Mouse (Mus musculus): ENCODE results near the gene Piezo1. TPM values are rescaled to one million over a fixed set of nuclear protein-coding genes. Genes with fewer than 3 reads are reported as not detected.

Gene Piezo1
- polyA plus RNA-seq, 1 experiment from 2014 or later = 11.5 TPM

GRCm38 (mm10) chr8:122483877-122484276, 67.3 kb downstream of the Piezo1 start:
- Histone ChIP-seq H3K4me3 (no peak overlapping the region), H3K27ac (no peak overlapping the region), H3K9me3 (replicated peaks) (no peaks in the 10 kb centered on the region), H3K4me2 (no peak overlapping the region), H3K4me1 (replicated peaks) (no peaks in the 10 kb centered on the region), H3K36me3 (peaks cover 89% of the 10 kb centered on the region), H3K27me3 (no peaks in the 10 kb centered on the region), H3K9ac (no peak overlapping the region)
- ATAC-seq (replicated peaks; ENCODE audit: insufficient number of reproducible peaks, insufficient read depth, low FRiP score, low read depth) = no peak
- WGBS = 93% methylated on average over 7 of the region's 7 CpGs

GRCm38 (mm10) chr8:122482448-122482847, 68.7 kb downstream of the Piezo1 start:
- H3K27ac ChIP-seq = no peak overlapping the region
- peaks cover 91% of the 10 kb centered on the region for H3K36me3 ChIP-seq
- H3K9ac ChIP-seq = no peak overlapping the region
- no peaks in the 10 kb centered on the region for H3K27me3 ChIP-seq
- no peaks in the 10 kb centered on the region for H3K4me1 ChIP-seq (replicated peaks)
- no peak overlapping the region for H3K4me2 ChIP-seq
- ATAC-seq (replicated peaks; ENCODE audit: insufficient number of reproducible peaks, insufficient read depth, low FRiP score, low read depth) = no peak
- H3K9me3 ChIP-seq (replicated peaks) = no peaks in the 10 kb centered on the region
- H3K4me3 ChIP-seq = no peak overlapping the region
- 89% methylated on average over 8 of the region's 8 CpGs for WGBS

DNA sequence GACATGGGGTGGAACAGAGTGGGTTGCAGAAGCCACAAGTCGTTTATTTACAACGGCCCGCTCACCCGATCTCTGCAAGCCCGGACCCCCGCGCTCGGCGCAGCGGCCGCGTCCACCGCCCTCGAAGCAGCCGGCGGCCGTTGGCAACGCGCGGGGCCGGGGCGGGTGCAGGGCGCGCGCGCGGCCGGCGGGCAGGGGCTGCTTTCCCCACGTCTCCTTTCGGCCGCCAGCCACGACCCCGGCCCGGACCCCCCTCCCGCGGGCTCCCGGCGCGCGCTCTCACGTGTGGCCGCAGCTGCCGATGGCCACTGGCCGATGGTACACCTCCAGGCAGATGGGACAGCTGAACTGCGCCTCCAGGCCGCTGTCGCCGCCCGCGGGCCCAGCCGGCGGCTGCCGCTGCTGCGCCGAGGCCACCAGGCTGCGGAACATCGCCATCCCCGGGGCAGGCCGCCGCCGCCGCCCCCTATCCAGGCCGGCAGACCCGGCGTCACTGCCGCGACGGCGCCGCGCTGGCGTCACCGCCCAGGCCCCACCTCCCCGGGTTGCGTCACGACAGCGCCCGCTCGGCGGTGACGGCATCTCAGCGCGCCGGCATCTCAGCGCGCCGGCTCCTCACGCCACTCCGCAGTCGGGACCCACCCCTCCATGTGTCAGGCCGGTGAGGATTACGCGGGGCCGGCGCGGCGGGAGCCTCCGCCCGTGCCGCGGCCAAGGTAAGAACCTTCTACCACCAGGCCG, 75.4 kb downstream of the Piezo1 start, which contains the start of the genes Rnf166 and Ctu2:
TSS of gene Rnf166 (minus strand) at position 485 of the 741 bp plus-strand sequence.
TSS of gene Ctu2 (plus strand) at position 564 of the 741 bp plus-strand sequence.
- peak within 1 kb of the TSS; percentile 97 for H3K9ac ChIP-seq
- peak within 1 kb of the TSS; percentile 86 for H3K27ac ChIP-seq
- H3K4me1 ChIP-seq (replicated peaks) = peaks cover 32% of the 10 kb centered on the region
- H3K4me3 ChIP-seq = peak within 1 kb of the TSS; percentile 98
- under 1% methylated on average over 98 of the region's 103 CpGs for WGBS
- peaks cover 39% of the 10 kb centered on the region for H3K36me3 ChIP-seq
- no peaks in the 10 kb centered on the region for H3K27me3 ChIP-seq
- peak; percentile 88 for ATAC-seq (replicated peaks; ENCODE audit: insufficient number of reproducible peaks, insufficient read depth, low FRiP score, low read depth)
- H3K9me3 ChIP-seq (replicated peaks) = no peaks in the 10 kb centered on the region
- peak within 1 kb of the TSS; percentile 88 for H3K4me2 ChIP-seq

DNA sequence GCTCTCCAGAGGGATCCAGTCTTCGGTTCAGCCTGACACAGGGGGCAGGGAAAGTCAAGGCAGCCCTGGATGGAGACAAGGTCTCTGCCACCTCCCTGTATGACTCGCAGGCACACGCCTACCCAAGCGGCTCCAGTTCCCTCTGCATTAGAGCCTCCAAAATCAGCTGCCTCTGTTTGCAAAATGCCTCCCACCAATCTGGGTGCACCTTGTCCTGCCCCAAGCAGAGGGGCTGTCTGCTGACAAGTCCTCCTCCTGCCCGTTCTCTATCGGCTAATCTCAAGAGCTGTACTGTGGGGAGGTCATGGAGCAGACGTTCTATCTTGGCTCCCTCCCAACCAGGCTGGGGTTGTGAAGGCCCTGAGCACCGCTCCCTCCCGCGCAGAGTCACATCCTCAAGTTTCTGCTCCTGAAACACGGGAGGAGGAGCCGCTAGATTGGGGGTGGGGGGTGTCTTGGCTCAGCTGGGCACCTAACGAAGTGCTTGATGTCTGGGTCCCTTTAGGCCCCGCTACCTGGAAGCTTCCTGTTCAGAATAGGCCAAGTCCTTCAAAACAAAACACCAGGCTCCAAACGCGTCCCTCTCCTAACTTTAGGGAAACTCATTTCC, 76.1 kb downstream of the Piezo1 start:
- Histone ChIP-seq H3K4me1 (replicated peaks) (peaks cover 32% of the 10 kb centered on the region), H3K9ac (peak overlapping the region; percentile 97), H3K4me3 (peak overlapping the region; percentile 98), H3K27me3 (no peaks in the 10 kb centered on the region), H3K9me3 (replicated peaks) (no peaks in the 10 kb centered on the region), H3K4me2 (peak overlapping the region; percentile 88), H3K27ac (peak overlapping the region; percentile 86), H3K36me3 (peaks cover 34% of the 10 kb centered on the region)
- peak; percentile 29; the same call in 1 of the 2 replicates for ATAC-seq (replicated peaks; ENCODE audit: insufficient number of reproducible peaks, insufficient read depth, low FRiP score, low read depth)
- WGBS = 4% methylated on average over 16 of the region's 16 CpGs

DNA sequence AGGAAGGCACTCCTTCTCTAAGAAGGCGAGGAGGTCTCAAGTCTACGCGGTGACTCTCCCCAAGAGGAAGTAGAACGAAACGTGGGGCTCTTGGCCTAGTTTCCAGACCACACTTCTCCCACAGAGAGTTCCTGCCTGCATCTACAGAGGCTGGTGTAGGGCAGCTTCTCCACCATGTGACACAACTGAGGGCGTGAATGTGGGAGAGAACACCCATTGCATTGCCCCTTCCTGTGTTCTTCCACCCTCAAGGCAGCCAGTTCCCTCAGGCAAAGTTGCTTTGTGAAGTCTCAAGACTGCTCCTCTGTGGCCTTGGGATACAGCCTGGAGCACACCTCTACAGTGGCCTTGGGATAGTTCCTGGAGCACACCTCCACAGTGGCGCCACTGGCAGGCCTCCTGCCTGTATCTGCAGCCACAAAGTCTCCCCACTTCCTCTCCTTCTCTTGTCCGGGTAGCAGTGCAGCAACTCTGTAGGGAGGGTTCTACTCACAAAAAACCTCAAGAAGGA, 77.2 kb downstream of the Piezo1 start:
- ATAC-seq (replicated peaks; ENCODE audit: insufficient number of reproducible peaks, insufficient read depth, low FRiP score, low read depth) = no peak
- Histone ChIP-seq H3K9me3 (replicated peaks) (no peaks in the 10 kb centered on the region), H3K27me3 (no peaks in the 10 kb centered on the region), H3K9ac (no peak overlapping the region), H3K4me1 (replicated peaks) (peaks cover 38% of the 10 kb centered on the region), H3K36me3 (peaks cover 25% of the 10 kb centered on the region), H3K4me3 (peak overlapping the region; percentile 98; the same call in 1 of the 2 replicates), H3K4me2 (peak overlapping the region; percentile 88), H3K27ac (no peak overlapping the region)
- WGBS = 83% methylated on average over 8 of the region's 8 CpGs

DNA sequence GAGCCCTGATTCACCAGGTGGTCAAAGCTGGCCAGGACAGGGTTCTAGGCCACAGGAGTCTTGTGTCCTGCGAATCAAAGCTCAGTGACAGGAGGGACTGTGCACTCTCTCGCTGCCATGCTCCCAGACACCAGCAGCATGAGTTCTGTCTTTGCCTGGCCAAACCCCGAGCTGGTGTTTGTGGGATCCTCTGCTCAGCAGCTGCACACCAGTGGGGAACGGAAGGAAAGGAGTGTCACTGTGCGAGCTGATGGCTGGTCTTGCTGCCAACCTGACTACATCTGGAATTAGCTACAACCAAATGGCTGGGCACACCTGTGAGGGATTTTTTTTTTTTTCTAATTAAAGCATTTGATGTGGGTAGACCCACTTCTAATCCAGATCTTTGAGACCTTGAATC, 80.4 kb downstream of the Piezo1 start:
- H3K27me3 ChIP-seq = no peaks in the 10 kb centered on the region
- H3K4me1 ChIP-seq (replicated peaks) = peaks cover 29% of the 10 kb centered on the region
- no peak overlapping the region for H3K4me2 ChIP-seq
- 82% methylated on average over 5 of the region's 5 CpGs for WGBS
- H3K4me3 ChIP-seq = no peak overlapping the region
- H3K9ac ChIP-seq = no peak overlapping the region
- H3K36me3 ChIP-seq = peaks cover 48% of the 10 kb centered on the region
- no peaks in the 10 kb centered on the region for H3K9me3 ChIP-seq (replicated peaks)
- ATAC-seq (replicated peaks; ENCODE audit: insufficient number of reproducible peaks, insufficient read depth, low FRiP score, low read depth) = no peak
- H3K27ac ChIP-seq = no peak overlapping the region

- Histone ChIP-seq H3K27ac (no peak overlapping the region), H3K27me3 (no peaks in the 10 kb centered on the region), H3K9ac (no peak overlapping the region), H3K4me2 (no peak overlapping the region), H3K36me3 (peaks cover 48% of the 10 kb centered on the region), H3K4me3 (no peak overlapping the region), H3K4me1 (replicated peaks) (peaks cover 26% of the 10 kb centered on the region), H3K9me3 (replicated peaks) (no peaks in the 10 kb centered on the region)
- no peak for ATAC-seq (replicated peaks; ENCODE audit: insufficient number of reproducible peaks, insufficient read depth, low FRiP score, low read depth)
- whole genome bisulfite sequencing = 78% methylated on average over 10 of the region's 10 CpGs
Measured at GRCm38 (mm10) chr8:122469965-122470364, 81.2 kb downstream of the Piezo1 start.

- H3K4me1 ChIP-seq (replicated peaks) = peaks cover 20% of the 10 kb centered on the region
- ATAC-seq (replicated peaks; ENCODE audit: insufficient number of reproducible peaks, insufficient read depth, low FRiP score, low read depth) = no peak
- H3K27me3 ChIP-seq = no peaks in the 10 kb centered on the region
- H3K27ac ChIP-seq = no peak overlapping the region
- H3K36me3 ChIP-seq = peaks cover 48% of the 10 kb centered on the region
- no peak overlapping the region for H3K4me2 ChIP-seq
- H3K9ac ChIP-seq = no peak overlapping the region
- 71% methylated on average over 6 of the region's 6 CpGs for WGBS
- no peaks in the 10 kb centered on the region for H3K9me3 ChIP-seq (replicated peaks)
- H3K4me3 ChIP-seq = no peak overlapping the region
Measured at GRCm38 (mm10) chr8:122469407-122469806, 81.7 kb downstream of the Piezo1 start.

DNA sequence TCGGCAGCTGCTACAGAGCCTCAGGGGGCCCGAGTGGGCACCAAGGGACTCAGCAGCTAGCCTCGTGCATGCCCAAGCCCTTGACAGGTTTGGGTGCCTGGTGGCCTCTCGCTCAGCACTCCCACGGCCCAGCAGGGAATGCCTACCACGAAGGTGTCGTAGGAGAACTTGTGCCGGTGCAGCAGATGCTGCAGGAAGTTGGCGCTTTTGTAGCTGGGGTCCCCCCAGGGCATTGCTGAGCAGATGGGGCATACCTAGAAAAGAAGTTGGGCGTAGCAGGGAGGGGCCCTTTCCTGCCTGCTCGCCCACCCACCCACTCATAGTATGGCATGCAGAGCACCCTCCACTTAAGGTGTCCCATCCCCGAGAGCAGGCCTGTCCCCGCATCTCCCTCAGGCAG, 83.3 kb downstream of the Piezo1 start:
- no peaks in the 10 kb centered on the region for H3K27me3 ChIP-seq
- no peak overlapping the region for H3K9ac ChIP-seq
- H3K9me3 ChIP-seq (replicated peaks) = no peaks in the 10 kb centered on the region
- no peak overlapping the region for H3K27ac ChIP-seq
- H3K4me3 ChIP-seq = no peak overlapping the region
- 86% methylated on average over 13 of the region's 13 CpGs for WGBS
- H3K4me1 ChIP-seq (replicated peaks) = peaks cover 16% of the 10 kb centered on the region
- peaks cover 36% of the 10 kb centered on the region for H3K36me3 ChIP-seq
- H3K4me2 ChIP-seq = no peak overlapping the region
- no peak for ATAC-seq (replicated peaks; ENCODE audit: insufficient number of reproducible peaks, insufficient read depth, low FRiP score, low read depth)

- Histone ChIP-seq H3K27ac (no peak overlapping the region), H3K36me3 (peaks cover 33% of the 10 kb centered on the region), H3K9me3 (replicated peaks) (no peaks in the 10 kb centered on the region), H3K4me1 (replicated peaks) (peaks cover 36% of the 10 kb centered on the region), H3K9ac (no peak overlapping the region), H3K27me3 (peaks cover 9% of the 10 kb centered on the region), H3K4me3 (no peak overlapping the region), H3K4me2 (no peak overlapping the region)
- ATAC-seq (replicated peaks; ENCODE audit: insufficient number of reproducible peaks, insufficient read depth, low FRiP score, low read depth) = no peak
- 59% methylated on average over 7 of the region's 7 CpGs for WGBS
Measured at GRCm38 (mm10) chr8:122464985-122465384, 86.1 kb downstream of the Piezo1 start.

- peaks cover 15% of the 10 kb centered on the region for H3K27me3 ChIP-seq
- 46% methylated on average over 12 of the region's 12 CpGs for WGBS
- H3K9me3 ChIP-seq (replicated peaks) = no peaks in the 10 kb centered on the region
- H3K4me1 ChIP-seq (replicated peaks) = peaks cover 37% of the 10 kb centered on the region
- peaks cover 31% of the 10 kb centered on the region for H3K36me3 ChIP-seq
- H3K27ac ChIP-seq = no peak overlapping the region
- H3K9ac ChIP-seq = no peak overlapping the region
- H3K4me3 ChIP-seq = no peak overlapping the region
- no peak for ATAC-seq (replicated peaks; ENCODE audit: insufficient number of reproducible peaks, insufficient read depth, low FRiP score, low read depth)
- H3K4me2 ChIP-seq = no peak overlapping the region
Measured at GRCm38 (mm10) chr8:122463651-122464640, 87.2 kb downstream of the Piezo1 start.

Measured in heart, embryonic 15.5 days (tissue).